Mouse (Mus musculus) testis, postnatal 14 days (tissue): Measurements from ENCODE around the gene Ttll11.

Source experiments
- DNase-seq: peaks from one replicate; pipeline ENCODE4 v3.0.0; 2021; ENCODE audit warnings: low spot score

The Ttll11 gene

GRCm38 (mm10) chr2:35979644-35980021 lies at the start of gene Ttll11:
Gene Ttll11, minus strand, starts transcription at chr2:35979913.
- DNase-seq: peak; percentile 90

- no peak for DNase-seq
Observed at GRCm38 (mm10) chr2:36023291-36023690, 43.6 kb upstream of the Ttll11 start.

- peak; percentile 53 for DNase-seq
Observed at GRCm38 (mm10) chr2:36021385-36022159, 41.9 kb upstream of the Ttll11 start.

- DNase-seq: no peak
Observed at GRCm38 (mm10) chr2:36013010-36013409, 33.3 kb upstream of the Ttll11 start.

- DNase-seq: no peak
Observed at GRCm38 (mm10) chr2:36011331-36011825, 31.7 kb upstream of the Ttll11 start.

GRCm38 (mm10) chr2:36010579-36010978 lies 30.9 kb upstream of the Ttll11 start:
- no peak for DNase-seq

GRCm38 (mm10) chr2:36009386-36009785 lies 29.7 kb upstream of the Ttll11 start:
- DNase-seq: peak; percentile 36

- no peak for DNase-seq
Observed at GRCm38 (mm10) chr2:36008071-36008470, 28.4 kb upstream of the Ttll11 start.

GRCm38 (mm10) chr2:36002188-36002587 lies 22.5 kb upstream of the Ttll11 start:
- no peak for DNase-seq

GRCm38 (mm10) chr2:36000390-36000789 lies 20.7 kb upstream of the Ttll11 start:
- no peak for DNase-seq

GRCm38 (mm10) chr2:35999212-35999611 lies 19.5 kb upstream of the Ttll11 start:
- no peak for DNase-seq

GRCm38 (mm10) chr2:35998416-35998815 lies 18.7 kb upstream of the Ttll11 start:
- DNase-seq: no peak

- DNase-seq: no peak
Observed at GRCm38 (mm10) chr2:35996753-35997152, 17.0 kb upstream of the Ttll11 start.

- DNase-seq: no peak
Observed at GRCm38 (mm10) chr2:35994303-35994702, 14.6 kb upstream of the Ttll11 start.

GRCm38 (mm10) chr2:35993481-35993880 lies 13.8 kb upstream of the Ttll11 start:
- no peak for DNase-seq

- DNase-seq: no peak
Observed at GRCm38 (mm10) chr2:35992259-35992658, 12.5 kb upstream of the Ttll11 start.

- peak; percentile 62 for DNase-seq
Observed at GRCm38 (mm10) chr2:35983869-35984268, 4.2 kb upstream of the Ttll11 start.

- no peak for DNase-seq
Observed at GRCm38 (mm10) chr2:35981872-35982271, 2.2 kb upstream of the Ttll11 start.

GRCm38 (mm10) chr2:35978941-35979643 lies 621 bp downstream of the Ttll11 start:
- DNase-seq: peak; percentile 68

- no peak for DNase-seq
Observed at GRCm38 (mm10) chr2:35978276-35978933, 1.3 kb downstream of the Ttll11 start.

GRCm38 (mm10) chr2:35977749-35978148 lies 2.0 kb downstream of the Ttll11 start:
- no peak for DNase-seq

GRCm38 (mm10) chr2:35972259-35973001 lies 7.3 kb downstream of the Ttll11 start:
- DNase-seq: no peak
